In genomic region chr9:55255056-55255455, GRCm38 (mm10) we compare ENCODE assay signal across 9 mouse cellular contexts.
"Had no signal": no experiment of that assay in that cellular context is flagged by ENCODE, and none has a peak within 500 bp of the region (broad histone marks: within the 10 kb centered on the region; RNA-seq: fewer than 3 reads in every experiment).

No protein-coding gene starts in this region.

- H3K9ac ChIP-seq: kidney, embryonic 15.5 days; limb, embryonic 12.5 days; liver, embryonic 12.5 days; neural tube, embryonic 12.5 days had no signal

- ATAC-seq: liver, embryonic 12.5 days had no signal

- H3K4me2 ChIP-seq: kidney, embryonic 15.5 days; limb, embryonic 12.5 days; liver, embryonic 12.5 days; neural tube, embryonic 12.5 days had no signal

- H3K27ac ChIP-seq: kidney, embryonic 15.5 days; layer of hippocampus, adult 2 months; limb, embryonic 12.5 days; liver, embryonic 12.5 days; midbrain, embryonic 10.5 days; neural tube, embryonic 12.5 days; stomach, postnatal 0 days had no signal

- H3K4me3 ChIP-seq: kidney, embryonic 15.5 days; layer of hippocampus, adult 2 months; limb, embryonic 12.5 days; liver, embryonic 12.5 days; midbrain, embryonic 10.5 days; neural tube, embryonic 12.5 days had no signal

- H3K36me3 ChIP-seq: kidney, embryonic 15.5 days; limb, embryonic 12.5 days; liver, embryonic 12.5 days; midbrain, embryonic 10.5 days; neural tube, embryonic 12.5 days had no signal

- H3K27me3 ChIP-seq: kidney, embryonic 15.5 days; limb, embryonic 12.5 days; liver, embryonic 12.5 days; neural tube, embryonic 12.5 days had no signal

- H3K4me1 ChIP-seq: kidney, embryonic 15.5 days; limb, embryonic 12.5 days; liver, embryonic 12.5 days; midbrain, embryonic 10.5 days; neural tube, embryonic 12.5 days had no signal

- DNase-seq: kidney, adult 11 months; midbrain, embryonic 14.5 days had no signal

- H3K9me3 ChIP-seq: kidney, embryonic 15.5 days; limb, embryonic 12.5 days; liver, embryonic 12.5 days; midbrain, embryonic 10.5 days; neural tube, embryonic 12.5 days had no signal
